Mouse (Mus musculus): ENCODE measurements around the gene Ust. TPM values are rescaled to one million over a fixed set of nuclear protein-coding genes. Genes with fewer than 3 reads are reported as not detected.

Gene Ust
- polyA plus RNA-seq, 1 experiment from 2014 or later = 8.4 TPM

GRCm38 (mm10) chr10:8177618-8178017 is 341.0 kb downstream of the Ust start:
- H3K27ac ChIP-seq (replicated peaks) = peak overlapping the region; percentile 58; the same call in 1 of the 2 replicates
- no peak overlapping the region for H3K4me3 ChIP-seq
- peaks cover 28% of the 10 kb centered on the region for H3K4me1 ChIP-seq (replicated peaks)
- ATAC-seq (ENCODE audit: low FRiP score, low read depth) = no peak
- H3K9ac ChIP-seq = no peak overlapping the region
- no peaks in the 10 kb centered on the region for H3K27me3 ChIP-seq
- no peak overlapping the region for H3K4me2 ChIP-seq
- no peaks in the 10 kb centered on the region for H3K9me3 ChIP-seq
- no peaks in the 10 kb centered on the region for H3K36me3 ChIP-seq
- 77% methylated on average over 5 of the region's 5 CpGs for WGBS

- WGBS = 24% methylated on average over 13 of the region's 13 CpGs
- H3K9ac ChIP-seq = no peak overlapping the region
- no peak overlapping the region for H3K4me2 ChIP-seq
- no peaks in the 10 kb centered on the region for H3K27me3 ChIP-seq
- H3K9me3 ChIP-seq = no peaks in the 10 kb centered on the region
- peaks cover 28% of the 10 kb centered on the region for H3K4me1 ChIP-seq (replicated peaks)
- no peaks in the 10 kb centered on the region for H3K36me3 ChIP-seq
- ATAC-seq (ENCODE audit: low FRiP score, low read depth) = peak; percentile 40; the same call in 1 of the 2 replicates
- peak overlapping the region; percentile 58 for H3K27ac ChIP-seq (replicated peaks)
- no peak overlapping the region for H3K4me3 ChIP-seq
These were observed 342.1 kb downstream of the Ust start for GRCm38 (mm10) chr10:8176351-8177053.

- H3K36me3 ChIP-seq = no peaks in the 10 kb centered on the region
- H3K27ac ChIP-seq (replicated peaks) = peak overlapping the region; percentile 58
- no peaks in the 10 kb centered on the region for H3K27me3 ChIP-seq
- H3K9me3 ChIP-seq = no peaks in the 10 kb centered on the region
- 0 out of 2 replicates have a peak, but pooled peaks have one; percentile 14 for ATAC-seq (ENCODE audit: low FRiP score, low read depth)
- no peak overlapping the region for H3K4me3 ChIP-seq
- 44% methylated on average over 3 of the region's 3 CpGs for WGBS
- H3K9ac ChIP-seq = no peak overlapping the region
- H3K4me2 ChIP-seq = no peak overlapping the region
- peaks cover 28% of the 10 kb centered on the region for H3K4me1 ChIP-seq (replicated peaks)
These were observed 342.6 kb downstream of the Ust start for GRCm38 (mm10) chr10:8176008-8176350.

- Histone ChIP-seq H3K9me3 (no peaks in the 10 kb centered on the region), H3K36me3 (no peaks in the 10 kb centered on the region), H3K9ac (no peak overlapping the region), H3K4me3 (no peak overlapping the region), H3K27me3 (no peaks in the 10 kb centered on the region), H3K4me2 (no peak overlapping the region), H3K4me1 (replicated peaks) (peaks cover 28% of the 10 kb centered on the region), H3K27ac (replicated peaks) (no peak overlapping the region)
- ATAC-seq (ENCODE audit: low FRiP score, low read depth) = no peak
- 82% methylated on average over 2 of the region's 2 CpGs for WGBS
These were observed 343.9 kb downstream of the Ust start for GRCm38 (mm10) chr10:8174697-8175096.

GRCm38 (mm10) chr10:8174230-8174629 is 344.4 kb downstream of the Ust start:
- peaks cover 28% of the 10 kb centered on the region for H3K4me1 ChIP-seq (replicated peaks)
- peak; percentile 59; the same call in 1 of the 2 replicates for ATAC-seq (ENCODE audit: low FRiP score, low read depth)
- no peak overlapping the region for H3K9ac ChIP-seq
- 25% methylated on average over 7 of the region's 7 CpGs for WGBS
- no peaks in the 10 kb centered on the region for H3K36me3 ChIP-seq
- no peak overlapping the region for H3K27ac ChIP-seq (replicated peaks)
- no peak overlapping the region for H3K4me2 ChIP-seq
- no peaks in the 10 kb centered on the region for H3K27me3 ChIP-seq
- H3K4me3 ChIP-seq = no peak overlapping the region
- H3K9me3 ChIP-seq = no peaks in the 10 kb centered on the region

- Histone ChIP-seq H3K27me3 (no peaks in the 10 kb centered on the region), H3K4me3 (no peak overlapping the region), H3K27ac (replicated peaks) (no peak overlapping the region), H3K4me2 (no peak overlapping the region), H3K9ac (no peak overlapping the region), H3K4me1 (replicated peaks) (peaks cover 28% of the 10 kb centered on the region), H3K9me3 (no peaks in the 10 kb centered on the region), H3K36me3 (no peaks in the 10 kb centered on the region)
- 71% methylated on average over 3 of the region's 3 CpGs for WGBS
- no peak for ATAC-seq (ENCODE audit: low FRiP score, low read depth)
These were observed 345.6 kb downstream of the Ust start for GRCm38 (mm10) chr10:8173032-8173431.

- Histone ChIP-seq H3K27me3 (no peaks in the 10 kb centered on the region), H3K36me3 (no peaks in the 10 kb centered on the region), H3K4me1 (replicated peaks) (peaks cover 17% of the 10 kb centered on the region), H3K9me3 (no peaks in the 10 kb centered on the region), H3K27ac (replicated peaks) (no peak overlapping the region), H3K9ac (no peak overlapping the region), H3K4me3 (no peak overlapping the region), H3K4me2 (no peak overlapping the region)
- 94% methylated on average over 11 of the region's 11 CpGs for WGBS
- ATAC-seq (ENCODE audit: low FRiP score, low read depth) = no peak
These were observed 347.1 kb downstream of the Ust start for GRCm38 (mm10) chr10:8171556-8171955.
